23 mouse cellular contexts compared by ENCODE assay signal in genomic region chr1:179187171-179187570, GRCm38 (mm10).
"Had no signal": no experiment of that assay in that cellular context is flagged by ENCODE, and none has a peak within 500 bp of the region (broad histone marks: within the 10 kb centered on the region; RNA-seq: fewer than 3 reads in every experiment).

No protein-coding gene starts in this region.

- H3K36me3 ChIP-seq: heart, embryonic 10.5 days; heart, embryonic 12.5 days; hindbrain, embryonic 10.5 days; hindbrain, embryonic 12.5 days; intestine, embryonic 15.5 days had no signal

- H3K9ac ChIP-seq: heart, embryonic 12.5 days; hindbrain, embryonic 12.5 days; hindbrain, embryonic 14.5 days; intestine, embryonic 15.5 days had no signal

- H3K27ac ChIP-seq: gastrocnemius, adult 2 months; heart, embryonic 10.5 days; hindbrain, embryonic 10.5 days; hindbrain, embryonic 12.5 days; hindbrain, embryonic 14.5 days; intestine, embryonic 15.5 days; layer of hippocampus, adult 2 months; left cerebral cortex, adult 2 months had no signal

- H3K4me3 ChIP-seq: gastrocnemius, adult 2 months; heart, embryonic 10.5 days; heart, embryonic 12.5 days; hindbrain, embryonic 10.5 days; hindbrain, embryonic 12.5 days; intestine, embryonic 15.5 days; layer of hippocampus, adult 2 months; left cerebral cortex, adult 2 months had no signal

- H3K9me3 ChIP-seq: heart, embryonic 10.5 days; heart, embryonic 12.5 days; hindbrain, embryonic 10.5 days; hindbrain, embryonic 12.5 days; intestine, embryonic 15.5 days had no signal

- H3K4me1 ChIP-seq: hindbrain, embryonic 10.5 days; hindbrain, embryonic 12.5 days; intestine, embryonic 15.5 days had no signal

- DNase-seq: gastrocnemius, adult 2 months; gastrocnemius, postnatal 10 days; gastrocnemius, postnatal 25 days; heart, postnatal 10 days; heart, postnatal 4 days; kidney, adult 18-20 months; kidney, adult 8-10 months; kidney, postnatal 10 days; kidney, postnatal 25 days; kidney, postnatal 4 days; liver had no signal

- ATAC-seq: hindbrain, embryonic 16.5 days; inflammation-experienced regulatory T-cells, adult 6 months; intestine, embryonic 15.5 days; intestine, postnatal 0 days had no signal

- H3K27me3 ChIP-seq: heart, embryonic 12.5 days; hindbrain, embryonic 12.5 days; intestine, embryonic 15.5 days had no signal

- H3K4me2 ChIP-seq: heart, embryonic 12.5 days; hindbrain, embryonic 12.5 days; hindbrain, embryonic 14.5 days; intestine, embryonic 15.5 days; liver, embryonic 11.5 days had no signal
